Mouse (Mus musculus) megakaryocyte-erythroid progenitor cell, adult 5-6 weeks (primary cell): ENCODE measurements around the gene Dtymk. TPM values are rescaled to one million over a fixed set of nuclear protein-coding genes. Genes with fewer than 3 reads are reported as not detected.
"Not testable (repeated sequence)": the region's sequence is repeated elsewhere in the genome, so short reads cannot be mapped to it uniquely, and the experiment has no call there.

ENCODE experiments used
- ATAC-seq: replicated peaks from 2 replicates; pipeline ENCODE4 v1.8.0; 2016; ENCODE audit warnings: mild to moderate bottlenecking, inconsistent platforms; ENCODE audit not compliant: severe bottlenecking, poor library complexity, low FRiP score, low TSS enrichment
- total RNA-seq, 2 experiments: library from RNA; stranded (forward) in 1 of 2; stranded (reverse) in 1 of 2; fragments of 200-1000, 215-1000 nt in 1 of 2; fragments of >200 nt in 1 of 2; fragmentation: Nextera tagmentation in 1 of 2; gene quantifications; 2 replicates each; pipeline ENCODE4 v1.2.3; 2014 to 2017

Gene Dtymk
- total RNA-seq, 2 experiments from 2014 or later = 254 to 315 TPM

DNA sequence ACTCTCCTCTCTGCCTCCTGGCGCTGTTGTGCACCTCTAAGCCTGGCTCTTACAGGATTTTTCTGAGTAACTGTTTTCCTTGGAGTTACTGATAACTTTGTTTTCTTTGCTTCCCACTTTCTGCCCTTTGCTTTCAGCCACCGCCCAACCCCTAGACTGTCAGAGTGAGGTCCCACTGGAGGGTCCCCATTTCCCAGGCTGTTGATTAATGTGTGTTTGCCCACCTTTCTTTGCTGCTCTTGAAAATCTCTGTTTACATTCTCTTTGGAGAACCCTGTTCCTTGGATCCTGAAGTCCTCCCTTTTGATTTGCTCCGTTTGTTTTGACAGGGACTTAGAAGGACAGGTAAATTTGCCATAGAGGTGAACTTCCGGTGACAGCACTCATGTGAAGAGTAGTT lies 7.1 kb upstream of the Dtymk start:
- no peak for ATAC-seq

- ATAC-seq = no peak
Observed at GRCm38 (mm10) chr1:93805221-93805951, 3.7 kb upstream of the Dtymk start.

- ATAC-seq = no peak
Observed at GRCm38 (mm10) chr1:93804818-93805217, 3.1 kb upstream of the Dtymk start.

DNA sequence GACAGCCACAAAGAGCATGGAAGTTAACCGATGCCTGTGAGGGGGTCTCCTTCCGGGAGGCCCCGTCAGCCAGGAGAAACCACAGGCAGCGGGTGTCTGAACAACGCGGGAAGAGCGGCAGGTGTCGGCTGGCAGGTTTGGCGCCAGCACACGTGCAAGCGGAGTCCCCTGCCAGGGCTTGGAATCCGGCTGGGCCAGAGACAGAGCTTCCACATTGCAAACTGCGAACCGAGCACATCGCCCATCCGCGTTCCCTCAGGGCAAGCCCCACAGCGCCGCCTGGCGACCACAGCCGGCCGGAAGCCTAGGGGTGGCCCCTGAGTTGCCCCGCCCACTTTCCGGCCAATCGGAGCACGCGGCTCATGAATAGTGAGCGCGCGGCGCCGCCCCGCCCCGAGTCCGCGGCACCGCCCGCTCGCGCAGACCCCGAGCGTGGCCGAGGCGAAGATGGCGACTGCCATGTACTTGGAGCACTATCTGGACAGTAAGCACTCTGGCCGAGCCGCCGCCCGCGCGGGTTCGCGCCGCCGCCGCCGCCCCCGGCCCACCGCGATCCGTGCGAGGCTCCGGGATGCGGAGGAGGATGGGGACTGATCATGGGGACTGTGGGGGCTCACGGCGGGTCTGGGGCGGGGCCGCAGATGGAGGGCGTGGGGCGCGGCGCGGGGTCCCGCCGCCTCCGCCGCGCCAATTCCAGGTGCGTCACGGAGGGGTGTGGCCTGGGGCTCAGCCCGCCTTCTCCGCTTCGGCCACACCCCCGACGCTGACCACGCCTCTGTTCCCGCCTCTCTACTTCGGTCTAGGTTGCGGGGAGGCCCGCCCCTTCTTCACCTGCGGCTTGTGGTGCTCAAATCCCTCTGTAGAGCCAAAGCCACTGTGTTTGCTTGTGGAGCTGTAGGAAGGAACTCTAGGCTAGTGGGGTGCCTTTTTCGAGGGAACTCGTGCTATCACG lies 2.1 kb upstream of the Dtymk start, which contains the start of gene Ing5:
TSS of gene Ing5 (plus strand) at position 410 of the 952 bp plus-strand sequence.
- peak; percentile 62 for ATAC-seq

DNA sequence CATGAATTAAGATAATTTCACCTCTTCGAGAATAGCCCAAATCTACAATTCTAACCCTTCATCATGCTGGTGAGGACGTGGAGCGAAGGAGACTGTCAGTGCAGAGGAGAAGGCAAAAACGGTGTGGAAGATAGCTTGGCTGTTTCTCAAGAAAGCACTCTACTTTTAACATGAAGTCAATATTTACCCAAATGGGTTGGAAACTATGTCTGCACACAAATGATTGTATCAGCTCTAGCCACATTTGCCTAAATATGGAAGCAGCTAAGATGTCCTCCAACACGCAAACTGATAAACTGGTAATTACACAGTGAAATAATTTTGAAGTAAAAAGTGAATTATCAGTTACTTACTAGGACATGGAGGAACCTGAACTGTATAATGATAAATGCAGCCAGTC lies 1.0 kb upstream of the Dtymk start:
- ATAC-seq = peak; percentile 32

GRCm38 (mm10) chr1:93800670-93801503 lies 847 bp downstream of the Dtymk start:
- ATAC-seq = no peak

DNA sequence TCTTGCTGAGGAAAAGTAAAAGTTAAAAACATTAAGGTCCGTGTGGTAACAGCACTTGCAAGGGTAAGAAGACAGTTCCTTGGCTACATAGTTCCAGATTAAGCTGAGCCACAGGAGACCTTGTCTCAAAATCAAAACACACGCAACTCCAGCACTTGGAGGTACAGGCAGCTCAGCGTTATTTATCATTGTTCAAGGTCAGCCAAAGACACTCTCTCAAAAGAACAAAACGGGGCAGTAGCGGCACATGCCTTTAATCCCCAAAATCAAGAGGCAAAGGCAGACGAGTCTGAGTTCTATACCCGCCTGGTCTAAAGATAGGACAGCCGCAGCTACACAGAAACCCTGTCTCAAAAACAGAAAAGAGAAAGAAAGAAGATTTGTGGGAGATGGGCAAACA lies 5.8 kb downstream of the Dtymk start:
- no peak for ATAC-seq

GRCm38 (mm10) chr1:93794526-93794925 lies 7.2 kb downstream of the Dtymk start:
- no peak for ATAC-seq

DNA sequence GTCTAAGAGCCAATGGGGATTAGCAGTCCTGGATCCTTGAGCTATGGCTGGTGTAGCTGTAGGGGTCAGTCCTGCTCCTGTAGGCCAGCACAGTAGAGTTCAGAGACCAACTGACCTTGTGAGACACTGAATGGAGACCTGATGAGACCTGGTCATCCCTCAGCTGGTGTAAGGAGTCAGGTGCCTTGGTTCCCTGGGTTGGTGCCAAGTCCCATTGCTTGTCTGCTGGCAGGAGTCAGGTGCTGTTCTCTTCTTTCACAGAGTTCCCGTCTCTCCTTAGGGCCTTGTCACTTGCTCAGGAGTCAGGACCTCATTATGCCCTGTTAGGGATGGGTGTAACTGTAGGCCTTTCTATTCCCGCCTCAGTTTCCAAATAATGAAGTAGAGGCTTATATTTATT lies 14.8 kb downstream of the Dtymk start:
- no peak for ATAC-seq

- no peak for ATAC-seq
Observed at GRCm38 (mm10) chr1:93776686-93777085, 25.0 kb downstream of the Dtymk start.

GRCm38 (mm10) chr1:93769901-93770300 lies 31.8 kb downstream of the Dtymk start:
- no peak for ATAC-seq

GRCm38 (mm10) chr1:93767600-93767999 lies 34.1 kb downstream of the Dtymk start:
- no peak for ATAC-seq

DNA sequence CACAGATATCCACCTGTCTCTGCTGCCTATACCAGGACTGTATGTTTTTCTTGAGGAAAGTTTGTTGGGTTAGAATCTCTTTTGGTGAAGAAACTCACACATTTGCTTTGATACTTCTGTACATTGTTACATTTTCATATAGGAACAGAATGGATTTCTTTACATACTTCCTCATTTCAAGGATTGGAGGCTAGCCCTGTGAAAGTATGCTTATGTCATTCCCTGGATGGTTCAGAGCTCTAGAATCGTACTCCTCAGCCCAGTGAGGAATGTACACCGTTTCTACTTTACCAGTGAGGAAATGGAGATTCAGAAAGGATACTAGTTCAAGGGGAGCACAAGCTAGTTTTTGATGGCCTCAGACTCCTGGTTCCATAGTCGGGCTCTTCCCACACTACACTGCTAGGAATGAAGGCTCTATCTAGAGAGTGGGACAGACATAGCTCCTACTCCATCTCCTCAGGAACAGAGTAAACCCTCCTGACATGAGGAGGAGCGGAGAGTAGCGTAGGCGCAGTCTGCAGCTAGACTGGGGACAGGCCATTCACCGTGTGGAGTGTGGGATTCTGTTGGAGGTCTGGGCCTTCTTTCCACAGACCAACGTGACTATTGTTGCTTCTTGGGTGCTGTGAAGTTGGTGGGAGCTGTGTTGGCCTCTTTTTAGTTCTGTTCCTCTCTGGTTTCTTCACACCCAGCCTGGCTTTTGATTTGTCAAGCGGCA lies 36.7 kb downstream of the Dtymk start:
- no peak for ATAC-seq

DNA sequence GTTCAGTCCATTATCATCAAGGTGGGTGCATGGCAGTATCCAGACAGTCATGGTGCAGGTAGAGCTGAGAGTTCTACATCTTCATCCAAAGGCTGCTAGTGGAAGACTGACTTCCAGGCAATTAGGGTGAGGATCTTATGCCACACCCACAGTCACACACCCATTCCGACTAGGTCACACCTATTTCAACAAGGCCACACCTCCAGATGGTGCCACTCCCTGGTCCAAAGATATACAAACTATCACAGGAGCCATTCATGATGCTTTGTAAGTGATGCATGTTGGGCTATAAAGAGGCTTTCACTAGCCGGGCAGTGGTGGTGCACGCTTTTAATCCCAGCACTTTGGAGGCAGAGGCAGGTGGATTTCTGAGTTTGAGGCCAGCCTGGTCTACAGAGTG lies 38.2 kb downstream of the Dtymk start:
- ATAC-seq = not testable (repeated sequence)

GRCm38 (mm10) chr1:93760076-93760475 lies 41.7 kb downstream of the Dtymk start:
- no peak for ATAC-seq

DNA sequence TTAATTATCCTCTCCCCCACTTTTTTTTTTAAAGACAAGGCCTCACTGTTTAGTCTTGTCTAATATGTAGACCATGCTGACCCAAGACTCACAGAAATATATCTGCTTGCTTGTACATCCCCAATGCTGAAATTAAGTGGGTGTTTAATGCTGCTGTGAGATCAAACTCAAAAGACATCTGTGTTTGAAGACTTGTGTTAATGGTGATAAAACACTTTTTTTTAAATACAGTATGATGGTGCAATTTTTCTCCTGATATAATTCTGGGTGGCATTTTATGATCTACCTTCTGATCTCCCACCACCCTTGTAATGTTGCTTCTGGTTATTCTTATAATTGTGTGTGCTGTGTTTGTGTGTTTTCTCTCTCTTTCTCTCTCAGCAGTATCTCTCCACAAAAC lies 45.6 kb downstream of the Dtymk start:
- ATAC-seq = peak; percentile 37

GRCm38 (mm10) chr1:93755618-93756017 lies 46.1 kb downstream of the Dtymk start:
- ATAC-seq = no peak

DNA sequence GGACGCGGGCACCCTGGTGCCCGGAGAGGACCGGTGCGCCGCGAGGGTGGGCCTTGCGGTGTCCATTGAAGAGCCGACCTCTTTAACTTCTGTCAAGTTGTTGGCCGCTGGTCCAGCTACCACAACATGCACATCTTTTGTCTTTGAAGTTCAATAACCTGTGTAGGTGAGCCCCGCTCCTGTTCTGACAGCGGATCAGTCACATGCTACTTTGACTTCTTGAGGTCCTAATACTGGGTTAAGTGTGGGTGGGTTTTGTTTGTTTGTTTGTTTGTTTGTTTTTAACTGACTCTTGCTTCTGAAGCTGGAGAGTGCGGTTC lies 46.5 kb downstream of the Dtymk start:
- ATAC-seq = peak; percentile 10

GRCm38 (mm10) chr1:93754573-93755290 lies 47.0 kb downstream of the Dtymk start, which contains the start of gene Thap4:
Gene Thap4, minus strand, starts transcription at chr1:93754864.
- peak; percentile 36 for ATAC-seq
